Mouse (Mus musculus) ES-Bruce4 (cell line): ENCODE data around the gene Snrpb2.

Source experiments
- CTCF ChIP-seq: IDR thresholded peaks from one replicate; pipeline ENCODE4 v1.8.1; 2011; ENCODE audit warnings: low read depth, low read length
- EP300 ChIP-seq: IDR thresholded peaks from 2 replicates; pipeline ENCODE4 v1.6.1; 2011; ENCODE audit warnings: low read depth, low read length; ENCODE audit not compliant: insufficient read depth

DNA sequence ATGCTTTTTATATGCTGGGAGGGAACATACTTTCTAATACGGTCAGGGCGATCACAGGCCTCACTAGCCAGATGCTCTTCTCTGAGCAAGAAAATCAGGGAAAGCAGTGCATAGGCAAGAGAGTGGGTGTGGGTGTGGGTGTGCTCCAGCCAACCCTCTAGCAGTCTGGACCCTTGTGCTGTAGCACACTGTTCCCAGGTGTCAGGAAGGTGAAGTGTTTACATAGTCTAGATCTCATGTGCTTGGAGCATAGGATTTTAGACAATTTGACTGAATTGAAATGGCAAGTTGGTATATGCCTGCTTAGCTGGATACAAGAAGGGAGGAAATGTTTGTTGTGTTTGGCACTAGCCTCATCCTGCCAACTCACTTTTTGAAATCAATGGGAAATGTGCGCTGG, 3.1 kb downstream of the Snrpb2 start:
- TF ChIP-seq EP300 (no peak), CTCF (no peak)
